Mouse (Mus musculus): ENCODE results near the gene Elmo1. TPM values are rescaled to one million over a fixed set of nuclear protein-coding genes. Genes with fewer than 3 reads are reported as not detected.
A peak's percentile ranks its signal among the peaks of the same experiment; 100 is the strongest.

Elmo1 gene
- polyA plus RNA-seq, 1 experiment from 2014 or later: 37.1 TPM

- no peaks in the 10 kb centered on the region for H3K27me3 ChIP-seq
- no peaks in the 10 kb centered on the region for H3K36me3 ChIP-seq
- no peak overlapping the region for H3K4me3 ChIP-seq
- H3K27ac ChIP-seq: no peak overlapping the region
- no peaks in the 10 kb centered on the region for H3K4me1 ChIP-seq
- H3K9me3 ChIP-seq: no peaks in the 10 kb centered on the region
- ATAC-seq (ENCODE audit: borderline replicate concordance, extremely low read depth, low FRiP score, low TSS enrichment): no peak
- WGBS: 80% methylated on average over 4 of the region's 4 CpGs
- no peak overlapping the region for H3K4me2 ChIP-seq
- no peak overlapping the region for H3K9ac ChIP-seq
Observed at GRCm38 (mm10) chr13:20517702-20518101, 427.3 kb downstream of the Elmo1 start.

GRCm38 (mm10) chr13:20521492-20521891 is 431.1 kb downstream of the Elmo1 start:
- 79% methylated on average over 3 of the region's 3 CpGs for WGBS
- no peaks in the 10 kb centered on the region for H3K9me3 ChIP-seq

GRCm38 (mm10) chr13:20523671-20524070 is 433.3 kb downstream of the Elmo1 start:
- 80% methylated on average over 1 of the region's 1 CpGs for WGBS
- no peak overlapping the region for H3K9ac ChIP-seq
- no peak overlapping the region for H3K4me2 ChIP-seq
- no peak for ATAC-seq (ENCODE audit: borderline replicate concordance, extremely low read depth, low FRiP score, low TSS enrichment)
- H3K4me1 ChIP-seq: no peaks in the 10 kb centered on the region
- no peak overlapping the region for H3K27ac ChIP-seq
- no peaks in the 10 kb centered on the region for H3K9me3 ChIP-seq
- no peak overlapping the region for H3K4me3 ChIP-seq
- no peaks in the 10 kb centered on the region for H3K36me3 ChIP-seq
- H3K27me3 ChIP-seq: no peaks in the 10 kb centered on the region

More at GRCm38 (mm10) chr13:20521492-20521891, 431.1 kb downstream of the Elmo1 start:
- ATAC-seq (ENCODE audit: borderline replicate concordance, extremely low read depth, low FRiP score, low TSS enrichment): no peak
- no peak overlapping the region for H3K9ac ChIP-seq
- H3K4me3 ChIP-seq: no peak overlapping the region
- H3K4me1 ChIP-seq: no peaks in the 10 kb centered on the region
- H3K36me3 ChIP-seq: no peaks in the 10 kb centered on the region
- H3K27ac ChIP-seq: no peak overlapping the region
- no peak overlapping the region for H3K4me2 ChIP-seq
- H3K27me3 ChIP-seq: no peaks in the 10 kb centered on the region

GRCm38 (mm10) chr13:20525844-20526243 is 435.4 kb downstream of the Elmo1 start:
- no peaks in the 10 kb centered on the region for H3K4me1 ChIP-seq
- no peaks in the 10 kb centered on the region for H3K27me3 ChIP-seq
- no peak overlapping the region for H3K9ac ChIP-seq
- no peaks in the 10 kb centered on the region for H3K36me3 ChIP-seq
- 70% methylated on average over 4 of the region's 4 CpGs for WGBS
- H3K27ac ChIP-seq: no peak overlapping the region
- ATAC-seq (ENCODE audit: borderline replicate concordance, extremely low read depth, low FRiP score, low TSS enrichment): no peak
- no peak overlapping the region for H3K4me2 ChIP-seq
- H3K9me3 ChIP-seq: no peaks in the 10 kb centered on the region
- H3K4me3 ChIP-seq: no peak overlapping the region

GRCm38 (mm10) chr13:20537053-20537452 is 446.7 kb downstream of the Elmo1 start:
- H3K4me1 ChIP-seq: 0 out of 2 replicates have a peak, but pooled peaks cover 4% of the 10 kb centered on the region
- no peak overlapping the region for H3K9ac ChIP-seq
- 100% methylated on average over 1 of the region's 1 CpGs for WGBS
- no peak overlapping the region for H3K4me3 ChIP-seq
- H3K36me3 ChIP-seq: no peaks in the 10 kb centered on the region
- ATAC-seq (ENCODE audit: borderline replicate concordance, extremely low read depth, low FRiP score, low TSS enrichment): no peak
- no peak overlapping the region for H3K27ac ChIP-seq
- no peaks in the 10 kb centered on the region for H3K9me3 ChIP-seq
- H3K27me3 ChIP-seq: no peaks in the 10 kb centered on the region
- H3K4me2 ChIP-seq: no peak overlapping the region

GRCm38 (mm10) chr13:20537487-20537886 is 447.1 kb downstream of the Elmo1 start:
- Histone ChIP-seq H3K9ac (no peak overlapping the region), H3K4me2 (no peak overlapping the region), H3K27me3 (no peaks in the 10 kb centered on the region), H3K4me1 (0 out of 2 replicates have a peak, but pooled peaks cover 4% of the 10 kb centered on the region), H3K4me3 (no peak overlapping the region), H3K9me3 (no peaks in the 10 kb centered on the region), H3K36me3 (no peaks in the 10 kb centered on the region), H3K27ac (no peak overlapping the region)
- no peak for ATAC-seq (ENCODE audit: borderline replicate concordance, extremely low read depth, low FRiP score, low TSS enrichment)
- 78% methylated on average over 2 of the region's 2 CpGs for WGBS

GRCm38 (mm10) chr13:20538216-20539070 is 448.0 kb downstream of the Elmo1 start:
- 0 out of 2 replicates have a peak, but pooled peaks cover 4% of the 10 kb centered on the region for H3K4me1 ChIP-seq
- no peak overlapping the region for H3K27ac ChIP-seq
- H3K9ac ChIP-seq: no peak overlapping the region
- H3K9me3 ChIP-seq: no peaks in the 10 kb centered on the region
- no peaks in the 10 kb centered on the region for H3K36me3 ChIP-seq
- no peak overlapping the region for H3K4me3 ChIP-seq
- H3K27me3 ChIP-seq: no peaks in the 10 kb centered on the region
- WGBS: 52% methylated on average over 12 of the region's 12 CpGs
- H3K4me2 ChIP-seq: no peak overlapping the region
- no peak for ATAC-seq (ENCODE audit: borderline replicate concordance, extremely low read depth, low FRiP score, low TSS enrichment)

- Histone ChIP-seq H3K27ac (no peak overlapping the region), H3K36me3 (no peaks in the 10 kb centered on the region), H3K27me3 (no peaks in the 10 kb centered on the region), H3K9me3 (no peaks in the 10 kb centered on the region), H3K9ac (no peak overlapping the region), H3K4me3 (no peak overlapping the region), H3K4me1 (0 out of 2 replicates have a peak, but pooled peaks cover 4% of the 10 kb centered on the region), H3K4me2 (no peak overlapping the region)
- ATAC-seq (ENCODE audit: borderline replicate concordance, extremely low read depth, low FRiP score, low TSS enrichment): no peak
- 85% methylated on average over 2 of the region's 2 CpGs for WGBS
Observed at GRCm38 (mm10) chr13:20539631-20540030, 449.2 kb downstream of the Elmo1 start.

GRCm38 (mm10) chr13:20546568-20547204 is 456.3 kb downstream of the Elmo1 start:
- Histone ChIP-seq H3K27ac (no peak overlapping the region), H3K9me3 (no peaks in the 10 kb centered on the region), H3K9ac (no peak overlapping the region), H3K4me3 (no peak overlapping the region), H3K36me3 (no peaks in the 10 kb centered on the region), H3K4me2 (no peak overlapping the region), H3K27me3 (no peaks in the 10 kb centered on the region), H3K4me1 (peaks cover 5% of the 10 kb centered on the region; the same call in 1 of the 2 replicates)
- WGBS: 64% methylated on average over 12 of the region's 12 CpGs
- ATAC-seq (ENCODE audit: borderline replicate concordance, extremely low read depth, low FRiP score, low TSS enrichment): no peak

- no peaks in the 10 kb centered on the region for H3K36me3 ChIP-seq
- no peak overlapping the region for H3K27ac ChIP-seq
- peak; percentile 83; the same call in 1 of the 2 replicates for ATAC-seq (ENCODE audit: borderline replicate concordance, extremely low read depth, low FRiP score, low TSS enrichment)
- peaks cover 5% of the 10 kb centered on the region; the same call in 1 of the 2 replicates for H3K4me1 ChIP-seq
- H3K9ac ChIP-seq: no peak overlapping the region
- no peaks in the 10 kb centered on the region for H3K27me3 ChIP-seq
- H3K4me2 ChIP-seq: no peak overlapping the region
- H3K4me3 ChIP-seq: no peak overlapping the region
- H3K9me3 ChIP-seq: no peaks in the 10 kb centered on the region
- 25% methylated on average over 4 of the region's 4 CpGs for WGBS
Observed at GRCm38 (mm10) chr13:20549983-20550382, 459.6 kb downstream of the Elmo1 start.

GRCm38 (mm10) chr13:20551559-20551958 is 461.2 kb downstream of the Elmo1 start:
- Histone ChIP-seq H3K4me3 (no peak overlapping the region), H3K4me1 (peaks cover 5% of the 10 kb centered on the region; the same call in 1 of the 2 replicates), H3K27ac (no peak overlapping the region), H3K27me3 (no peaks in the 10 kb centered on the region), H3K4me2 (no peak overlapping the region), H3K36me3 (no peaks in the 10 kb centered on the region), H3K9ac (no peak overlapping the region), H3K9me3 (no peaks in the 10 kb centered on the region)
- no peak for ATAC-seq (ENCODE audit: borderline replicate concordance, extremely low read depth, low FRiP score, low TSS enrichment)
- WGBS: 93% methylated on average over 1 of the region's 1 CpGs

GRCm38 (mm10) chr13:20555853-20556452 is 465.6 kb downstream of the Elmo1 start:
- Histone ChIP-seq H3K4me1 (no peaks in the 10 kb centered on the region), H3K27ac (no peak overlapping the region), H3K4me2 (no peak overlapping the region), H3K4me3 (no peak overlapping the region), H3K27me3 (no peaks in the 10 kb centered on the region), H3K9me3 (no peaks in the 10 kb centered on the region), H3K9ac (no peak overlapping the region), H3K36me3 (no peaks in the 10 kb centered on the region)
- 91% methylated on average over 4 of the region's 4 CpGs for WGBS
- ATAC-seq (ENCODE audit: borderline replicate concordance, extremely low read depth, low FRiP score, low TSS enrichment): no peak
